Mouse (Mus musculus) left cerebral cortex, adult 18-20 months (tissue): ENCODE data around the gene Gm30083. TPM values are rescaled to one million over a fixed set of nuclear protein-coding genes. Genes with fewer than 3 reads are reported as not detected.

Experiments
- DNase-seq, 2 experiments: peaks; one replicate each; pipeline ENCODE4 v3.0.0; 2021 to 2022; ENCODE audit warnings: low spot score in 2 of 2, mixed read lengths in 1 of 2
- total RNA-seq, 2 experiments: library from RNA; stranded (reverse); gene quantifications; 2 replicates each; pipeline ENCODE4 v1.2.3; 2021

Gene Gm30083
- total RNA-seq, 2 experiments from 2014 or later, result not detected

DNA sequence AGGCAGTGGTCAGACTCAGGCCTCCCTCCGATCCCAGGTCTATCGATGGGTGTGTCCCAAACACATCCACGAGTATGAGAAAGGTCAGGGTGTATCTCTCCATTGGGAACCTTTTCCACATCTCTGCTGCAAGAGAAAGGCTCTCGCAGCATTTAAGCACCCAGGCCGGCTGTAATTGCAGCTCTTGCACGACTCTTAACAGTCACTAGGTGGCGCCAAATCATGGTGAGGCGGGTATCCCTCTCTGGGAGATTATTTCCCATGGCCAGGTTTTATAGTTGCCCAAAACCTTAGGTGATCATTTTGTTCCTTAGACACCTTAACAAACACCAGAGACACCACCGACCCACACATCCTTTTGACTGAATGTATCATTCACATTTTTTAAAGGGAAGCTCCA is 55.6 kb downstream of the Gm30083 start:
- peak; percentile 70 to 73 for DNase-seq

- no peak for DNase-seq
Observed at GRCm38 (mm10) chr14:33958841-33959240, 56.1 kb downstream of the Gm30083 start.

- peak; percentile 28 to 30 for DNase-seq
Observed at GRCm38 (mm10) chr14:33958186-33958585, 56.8 kb downstream of the Gm30083 start.

DNA sequence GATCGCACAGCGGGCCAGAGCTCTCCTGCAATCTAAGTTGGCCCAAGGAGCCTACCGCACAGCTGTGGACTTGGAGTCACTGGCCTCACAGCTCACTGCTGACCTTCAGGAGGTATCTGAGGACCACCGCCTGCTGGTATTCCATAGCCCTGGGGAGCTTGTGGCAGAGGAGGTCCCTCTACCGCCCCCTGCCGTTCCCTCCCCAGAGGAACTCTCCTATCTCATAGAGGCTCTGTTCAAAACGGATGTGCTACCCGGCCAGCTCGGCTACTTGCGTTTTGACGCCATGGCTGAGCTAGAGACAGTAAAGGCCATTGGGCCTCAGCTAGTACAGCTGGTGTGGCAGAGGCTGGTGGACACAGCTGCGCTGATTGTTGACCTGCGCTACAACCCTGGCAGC is 58.9 kb downstream of the Gm30083 start:
- no peak for DNase-seq

DNA sequence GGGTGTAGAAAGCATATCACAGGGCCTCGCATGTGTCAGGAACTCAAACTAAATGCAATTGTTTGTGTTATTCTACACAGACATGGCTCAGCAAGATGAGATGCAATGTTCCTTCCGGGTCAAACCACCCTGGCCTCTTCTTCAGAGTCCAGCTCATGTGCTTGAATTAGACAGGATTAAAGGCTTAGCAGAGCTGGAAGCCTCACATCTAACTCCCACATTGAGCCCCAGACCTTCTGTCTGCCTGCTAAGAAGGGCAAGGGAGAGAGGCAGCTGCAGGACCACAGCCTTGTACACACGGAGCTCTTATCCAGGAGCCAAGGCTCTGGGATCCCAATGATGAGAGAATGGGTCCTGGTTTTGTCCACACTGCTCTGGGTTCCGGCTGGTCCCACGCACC is 61.2 kb downstream of the Gm30083 start, which contains the start of gene Rbp3:
TSS of gene Rbp3 (plus strand) at position 243 of the 400 bp plus-strand sequence.
- DNase-seq, result no peak

- DNase-seq, result no peak
Observed at GRCm38 (mm10) chr14:33952233-33952981, 62.6 kb downstream of the Gm30083 start.

DNA sequence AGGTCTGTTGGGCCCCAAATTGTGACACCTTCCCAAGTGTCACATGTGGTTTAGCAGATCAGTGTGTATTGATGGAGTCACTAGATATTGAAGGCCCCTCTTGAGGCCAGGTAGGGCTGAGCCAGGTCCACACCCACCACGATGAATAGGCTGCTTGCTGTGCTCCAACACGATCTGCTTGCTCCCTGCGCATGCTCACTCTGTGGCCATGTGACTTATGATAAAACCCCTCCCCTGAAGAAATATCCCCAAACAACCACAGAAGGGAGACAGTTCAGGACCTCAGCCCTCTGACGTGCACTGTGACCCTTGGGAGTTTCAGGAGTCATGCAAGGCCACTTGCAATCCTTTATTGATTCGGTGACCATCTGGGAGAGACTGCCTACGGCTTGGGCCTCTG is 68.9 kb downstream of the Gm30083 start:
- no peak for DNase-seq

GRCm38 (mm10) chr14:33942222-33942621 is 72.8 kb downstream of the Gm30083 start:
- DNase-seq, result no peak

DNA sequence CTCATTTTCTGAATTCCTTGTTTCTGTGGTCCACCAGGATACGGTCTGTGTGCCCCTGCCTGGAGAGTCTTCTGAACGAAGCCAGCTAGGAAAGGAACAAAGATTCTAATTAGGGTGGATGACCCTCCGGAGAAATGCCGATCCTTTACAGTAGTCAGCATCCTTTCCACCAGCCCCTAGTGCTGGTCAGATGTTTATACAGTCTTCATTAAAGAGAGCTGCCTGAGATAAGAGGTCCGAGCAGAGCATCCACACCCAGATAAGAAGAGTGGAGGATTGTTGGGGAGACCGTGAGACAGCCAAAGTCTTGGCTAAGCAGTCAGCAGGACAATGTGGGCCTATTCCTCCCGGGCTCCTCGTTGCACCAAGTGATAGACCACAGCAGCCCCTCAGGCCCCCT is 74.2 kb downstream of the Gm30083 start, which contains the start of gene Gdf2:
TSS of gene Gdf2 (plus strand) at position 301 of the 400 bp plus-strand sequence.
- no peak for DNase-seq

GRCm38 (mm10) chr14:33939117-33939516 is 75.9 kb downstream of the Gm30083 start:
- peak; percentile 76 to 83 for DNase-seq

Other genes with a start within 250 kb of the Gm30083 start
- gene Gdf10, start 91.6 kb downstream of the Gm30083 start, total RNA-seq, result 1 to 10 TPM; 2.1 to 4.0 TPM
- not detected for gene Gdf2, start 74.1 kb downstream of the Gm30083 start, total RNA-seq
- gene Rbp3, start 61.2 kb downstream of the Gm30083 start, total RNA-seq, result not detected
- gene Zfp488, start 36.4 kb downstream of the Gm30083 start, total RNA-seq, result 1 to 10 TPM; 2.6 to 2.7 TPM
- not detected for gene Gm5460, start 1.6 kb upstream of the Gm30083 start, total RNA-seq
- gene Antxrl, start 37.5 kb upstream of the Gm30083 start, total RNA-seq, result not detected
- gene Anxa8, start 70.8 kb upstream of the Gm30083 start, total RNA-seq, result 1 to 10 TPM; 1.1 to 1.2 TPM
- gene A630023A22Rik, start 87.6 kb upstream of the Gm30083 start, total RNA-seq, result not detected
- not detected for gene Npy4r, start 137.3 kb upstream of the Gm30083 start, total RNA-seq
- gene Gprin2, start 186.5 kb upstream of the Gm30083 start, total RNA-seq, result 1 to 10 TPM; 3.1 to 3.7 TPM
- gene Syt15, start 204.4 kb upstream of the Gm30083 start, total RNA-seq, result under 1 TPM; 0.37 to 0.66 TPM